Mouse (Mus musculus): Measurements from ENCODE around the gene Kxd1. TPM values are rescaled to one million over a fixed set of nuclear protein-coding genes. Genes with fewer than 3 reads are reported as not detected.

Kxd1 gene
- polyA plus RNA-seq, 1 experiment from 2014 or later = 75.2 TPM

DNA sequence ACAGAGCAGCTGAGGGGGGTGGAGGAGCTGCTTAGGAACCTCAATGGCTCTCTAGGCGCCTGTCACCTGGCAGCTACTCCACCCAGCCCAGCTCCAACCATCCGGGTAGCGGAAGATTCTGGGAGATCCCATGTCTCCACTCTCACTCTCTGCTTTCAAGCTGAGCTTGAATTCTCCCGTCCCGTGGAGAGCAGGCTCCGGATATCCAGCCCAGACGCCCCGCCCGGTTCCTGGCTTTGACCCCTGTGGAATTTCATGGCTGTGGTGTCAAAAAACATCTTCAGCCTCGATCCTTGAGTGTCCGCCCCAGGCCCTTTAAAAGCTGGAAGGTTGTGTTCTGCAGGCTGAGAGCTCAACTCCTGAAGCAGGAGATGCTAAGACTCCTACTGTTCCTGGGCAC, 61.0 kb downstream of the Kxd1 start:
- H3K9ac ChIP-seq (ENCODE audit: low read depth, low read length) = no peak overlapping the region
- no peak overlapping the region for H3K27ac ChIP-seq (ENCODE audit: low read depth, low read length)
- H3K27me3 ChIP-seq (replicated peaks; ENCODE audit: control insufficient read depth, insufficient read depth, low read length) = no peaks in the 10 kb centered on the region
- no peak for ATAC-seq (replicated peaks; ENCODE audit: low FRiP score)
- peaks cover 27% of the 10 kb centered on the region for H3K4me1 ChIP-seq (replicated peaks; ENCODE audit: control insufficient read depth, insufficient read depth, low read length)
- H3K4me2 ChIP-seq = no peak overlapping the region
- no peaks in the 10 kb centered on the region; the same call in 1 of the 2 replicates for H3K36me3 ChIP-seq (ENCODE audit: control insufficient read depth, insufficient read depth, low read length)
- no peak overlapping the region for H3K4me3 ChIP-seq (ENCODE audit: low read depth, low read length)
- DNase-seq (ENCODE audit: low spot score) = no peak
- H3K9me3 ChIP-seq (ENCODE audit: control insufficient read depth, low read length) = no peaks in the 10 kb centered on the region
- 73% methylated on average over 11 of the region's 11 CpGs for WGBS

GRCm38 (mm10) chr8:70466305-70466704, 61.5 kb downstream of the Kxd1 start:
- 88% methylated on average over 4 of the region's 4 CpGs for WGBS
- peaks cover 27% of the 10 kb centered on the region for H3K4me1 ChIP-seq (replicated peaks; ENCODE audit: control insufficient read depth, insufficient read depth, low read length)
- ATAC-seq (replicated peaks; ENCODE audit: low FRiP score) = no peak

DNA sequence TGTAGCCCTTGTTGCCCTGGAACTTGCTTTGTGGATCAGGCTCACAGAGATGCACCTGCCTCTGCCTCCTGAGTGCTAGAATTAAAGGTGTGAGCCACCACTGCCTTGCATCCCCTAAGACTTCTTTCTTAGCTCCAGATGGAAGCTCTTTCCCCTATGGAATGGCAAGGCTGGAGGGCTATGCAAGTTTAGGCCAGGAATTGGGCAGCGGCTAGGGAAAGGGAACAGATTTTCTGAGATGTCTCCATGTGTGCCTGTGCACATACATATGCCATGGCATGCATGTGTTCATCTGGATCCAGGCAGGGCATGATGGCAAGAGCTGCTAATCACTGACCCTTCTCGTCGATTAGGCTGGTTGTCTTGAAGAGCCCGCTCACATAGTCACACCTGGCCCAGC, 62.1 kb downstream of the Kxd1 start:
- Histone ChIP-seq H3K9me3 (ENCODE audit: control insufficient read depth, low read length) (no peaks in the 10 kb centered on the region), H3K27ac (ENCODE audit: low read depth, low read length) (no peak overlapping the region), H3K27me3 (replicated peaks; ENCODE audit: control insufficient read depth, insufficient read depth, low read length) (no peaks in the 10 kb centered on the region), H3K4me3 (ENCODE audit: low read depth, low read length) (no peak overlapping the region), H3K4me2 (no peak overlapping the region), H3K9ac (ENCODE audit: low read depth, low read length) (no peak overlapping the region), H3K4me1 (replicated peaks; ENCODE audit: control insufficient read depth, insufficient read depth, low read length) (peaks cover 27% of the 10 kb centered on the region), H3K36me3 (ENCODE audit: control insufficient read depth, insufficient read depth, low read length) (no peaks in the 10 kb centered on the region; the same call in 1 of the 2 replicates)
- DNase-seq (ENCODE audit: low spot score) (no peak), ATAC-seq (replicated peaks; ENCODE audit: low FRiP score) (no peak)
- 91% methylated on average over 4 of the region's 4 CpGs for WGBS

More at GRCm38 (mm10) chr8:70466305-70466704, 61.5 kb downstream of the Kxd1 start:
- Histone ChIP-seq H3K27ac (ENCODE audit: low read depth, low read length) (no peak overlapping the region), H3K9ac (ENCODE audit: low read depth, low read length) (no peak overlapping the region), H3K27me3 (replicated peaks; ENCODE audit: control insufficient read depth, insufficient read depth, low read length) (no peaks in the 10 kb centered on the region), H3K9me3 (ENCODE audit: control insufficient read depth, low read length) (no peaks in the 10 kb centered on the region), H3K4me3 (ENCODE audit: low read depth, low read length) (no peak overlapping the region), H3K36me3 (ENCODE audit: control insufficient read depth, insufficient read depth, low read length) (no peaks in the 10 kb centered on the region; the same call in 1 of the 2 replicates), H3K4me2 (no peak overlapping the region)
- DNase-seq (ENCODE audit: low spot score) = no peak

DNA sequence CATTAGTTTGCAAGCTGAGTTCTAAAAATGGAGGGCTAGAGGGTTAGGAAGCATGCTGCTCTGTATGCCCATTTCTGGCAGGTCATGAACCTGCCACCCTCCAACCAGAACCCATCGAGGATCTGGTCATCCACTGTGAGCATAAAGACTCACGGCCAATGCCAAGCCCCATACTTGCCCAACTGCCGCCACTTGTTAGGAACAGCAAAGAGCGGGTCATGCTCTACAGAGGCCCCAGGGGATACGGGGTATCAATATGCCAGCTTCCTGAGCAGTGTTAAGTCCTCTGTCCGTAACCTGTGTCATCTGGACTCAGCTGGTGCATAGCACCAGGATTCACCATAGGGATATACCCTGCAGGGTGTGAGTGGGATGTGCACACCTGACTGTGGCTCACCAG, 63.6 kb downstream of the Kxd1 start:
- no peak for DNase-seq (ENCODE audit: low spot score)
- H3K27ac ChIP-seq (ENCODE audit: low read depth, low read length) = no peak overlapping the region
- peaks cover 2% of the 10 kb centered on the region; the same call in 1 of the 2 replicates for H3K36me3 ChIP-seq (ENCODE audit: control insufficient read depth, insufficient read depth, low read length)
- no peaks in the 10 kb centered on the region for H3K9me3 ChIP-seq (ENCODE audit: control insufficient read depth, low read length)
- no peaks in the 10 kb centered on the region for H3K27me3 ChIP-seq (replicated peaks; ENCODE audit: control insufficient read depth, insufficient read depth, low read length)
- no peak for ATAC-seq (replicated peaks; ENCODE audit: low FRiP score)
- no peak overlapping the region for H3K9ac ChIP-seq (ENCODE audit: low read depth, low read length)
- H3K4me3 ChIP-seq (ENCODE audit: low read depth, low read length) = no peak overlapping the region
- H3K4me2 ChIP-seq = no peak overlapping the region
- 86% methylated on average over 6 of the region's 6 CpGs for WGBS
- H3K4me1 ChIP-seq (replicated peaks; ENCODE audit: control insufficient read depth, insufficient read depth, low read length) = peaks cover 15% of the 10 kb centered on the region

DNA sequence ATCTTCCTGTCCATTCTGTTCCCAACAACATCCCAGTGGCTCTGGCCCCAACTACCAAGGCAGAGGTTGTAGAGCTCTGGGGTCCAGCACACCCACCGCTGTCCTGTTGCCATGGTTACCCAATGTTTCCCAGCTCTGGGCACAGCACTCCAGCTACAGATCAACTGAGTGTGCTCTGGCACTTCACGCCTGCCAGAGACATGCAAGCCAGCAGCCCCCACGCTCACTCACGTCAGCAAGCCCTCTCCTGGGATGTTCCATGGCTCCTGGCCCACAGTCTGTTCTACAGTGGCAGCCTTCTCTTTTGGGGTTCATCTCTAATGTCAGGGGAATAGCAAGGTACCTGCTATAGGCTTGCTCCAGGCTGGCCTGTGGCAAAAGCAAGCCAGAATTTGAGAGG, 64.5 kb downstream of the Kxd1 start:
- ATAC-seq (replicated peaks; ENCODE audit: low FRiP score) (no peak), DNase-seq (ENCODE audit: low spot score) (no peak)
- WGBS = 88% methylated on average over 4 of the region's 4 CpGs
- H3K4me2 ChIP-seq = no peak overlapping the region
- no peak overlapping the region for H3K4me3 ChIP-seq (ENCODE audit: low read depth, low read length)
- no peaks in the 10 kb centered on the region for H3K9me3 ChIP-seq (ENCODE audit: control insufficient read depth, low read length)
- H3K27ac ChIP-seq (ENCODE audit: low read depth, low read length) = no peak overlapping the region
- peaks cover 2% of the 10 kb centered on the region; the same call in 1 of the 2 replicates for H3K36me3 ChIP-seq (ENCODE audit: control insufficient read depth, insufficient read depth, low read length)
- H3K9ac ChIP-seq (ENCODE audit: low read depth, low read length) = no peak overlapping the region
- peaks cover 10% of the 10 kb centered on the region for H3K4me1 ChIP-seq (replicated peaks; ENCODE audit: control insufficient read depth, insufficient read depth, low read length)
- no peaks in the 10 kb centered on the region for H3K27me3 ChIP-seq (replicated peaks; ENCODE audit: control insufficient read depth, insufficient read depth, low read length)

- H3K27me3 ChIP-seq (replicated peaks; ENCODE audit: control insufficient read depth, insufficient read depth, low read length) = no peaks in the 10 kb centered on the region
- 94% methylated on average over 8 of the region's 8 CpGs for WGBS
- H3K4me1 ChIP-seq (replicated peaks; ENCODE audit: control insufficient read depth, insufficient read depth, low read length) = peaks cover 10% of the 10 kb centered on the region
- no peak for ATAC-seq (replicated peaks; ENCODE audit: low FRiP score)
- H3K27ac ChIP-seq (ENCODE audit: low read depth, low read length) = no peak overlapping the region
- no peak for DNase-seq (ENCODE audit: low spot score)
- peaks cover 2% of the 10 kb centered on the region; the same call in 1 of the 2 replicates for H3K36me3 ChIP-seq (ENCODE audit: control insufficient read depth, insufficient read depth, low read length)
- H3K9ac ChIP-seq (ENCODE audit: low read depth, low read length) = no peak overlapping the region
- no peak overlapping the region for H3K4me2 ChIP-seq
- H3K4me3 ChIP-seq (ENCODE audit: low read depth, low read length) = no peak overlapping the region
- H3K9me3 ChIP-seq (ENCODE audit: control insufficient read depth, low read length) = no peaks in the 10 kb centered on the region
Observed at GRCm38 (mm10) chr8:70462516-70462813, 65.3 kb downstream of the Kxd1 start.

DNA sequence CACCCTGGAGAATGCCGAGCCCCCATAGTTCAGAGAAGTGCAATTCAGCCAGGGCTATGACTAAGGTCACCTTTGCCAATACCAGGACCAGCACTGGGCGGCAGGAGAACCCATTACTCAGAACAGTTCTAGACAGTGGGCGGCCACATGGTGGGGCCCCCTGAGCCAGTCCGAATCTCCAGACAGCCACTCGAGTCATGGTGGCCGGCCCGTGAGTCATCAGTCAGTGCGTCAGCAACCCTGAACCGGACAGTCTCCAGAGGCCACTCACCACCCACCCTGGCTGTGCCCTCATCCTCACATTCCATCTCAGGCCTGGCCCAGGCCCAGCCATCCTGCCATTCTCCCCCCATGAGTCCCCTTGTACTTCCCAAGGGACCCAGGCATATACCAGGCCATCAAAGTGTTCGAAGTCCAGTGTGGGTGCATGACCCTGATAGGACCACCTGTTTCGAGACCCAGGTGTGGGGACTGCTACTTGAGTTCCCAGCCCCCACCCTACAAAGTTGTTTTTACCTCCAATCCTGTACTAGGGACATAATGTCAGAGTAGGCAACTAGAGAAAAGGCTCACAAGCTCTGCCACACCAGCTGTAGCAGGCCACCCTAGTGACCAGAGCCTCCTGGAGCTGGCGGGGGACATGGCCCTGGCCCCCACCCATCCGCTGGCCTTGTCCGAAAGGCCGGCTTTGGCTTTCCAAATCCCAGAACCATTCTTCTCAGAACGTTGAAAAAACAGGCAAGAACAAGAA, 65.8 kb downstream of the Kxd1 start:
- Histone ChIP-seq H3K4me1 (replicated peaks; ENCODE audit: control insufficient read depth, insufficient read depth, low read length) (peaks cover 6% of the 10 kb centered on the region), H3K9ac (ENCODE audit: low read depth, low read length) (no peak overlapping the region), H3K36me3 (ENCODE audit: control insufficient read depth, insufficient read depth, low read length) (peaks cover 2% of the 10 kb centered on the region; the same call in 1 of the 2 replicates), H3K27me3 (replicated peaks; ENCODE audit: control insufficient read depth, insufficient read depth, low read length) (no peaks in the 10 kb centered on the region), H3K4me3 (ENCODE audit: low read depth, low read length) (no peak overlapping the region), H3K27ac (ENCODE audit: low read depth, low read length) (no peak overlapping the region), H3K9me3 (ENCODE audit: control insufficient read depth, low read length) (no peaks in the 10 kb centered on the region), H3K4me2 (no peak overlapping the region)
- no peak for ATAC-seq (replicated peaks; ENCODE audit: low FRiP score)
- DNase-seq (ENCODE audit: low spot score) = no peak
- 88% methylated on average over 16 of the region's 16 CpGs for WGBS

GRCm38 (mm10) chr8:70460606-70461005, 67.2 kb downstream of the Kxd1 start:
- 89% methylated on average over 9 of the region's 9 CpGs for WGBS
- H3K27me3 ChIP-seq (replicated peaks; ENCODE audit: control insufficient read depth, insufficient read depth, low read length) = no peaks in the 10 kb centered on the region
- H3K9ac ChIP-seq (ENCODE audit: low read depth, low read length) = no peak overlapping the region
- no peak overlapping the region for H3K4me2 ChIP-seq
- no peak overlapping the region for H3K4me3 ChIP-seq (ENCODE audit: low read depth, low read length)
- DNase-seq (ENCODE audit: low spot score) (no peak), ATAC-seq (replicated peaks; ENCODE audit: low FRiP score) (no peak)
- no peak overlapping the region for H3K27ac ChIP-seq (ENCODE audit: low read depth, low read length)
- no peaks in the 10 kb centered on the region for H3K9me3 ChIP-seq (ENCODE audit: control insufficient read depth, low read length)
- peaks cover 2% of the 10 kb centered on the region; the same call in 1 of the 2 replicates for H3K36me3 ChIP-seq (ENCODE audit: control insufficient read depth, insufficient read depth, low read length)
- H3K4me1 ChIP-seq (replicated peaks; ENCODE audit: control insufficient read depth, insufficient read depth, low read length) = no peaks in the 10 kb centered on the region; the same call in 1 of the 2 replicates

- Histone ChIP-seq H3K4me3 (ENCODE audit: low read depth, low read length) (no peak overlapping the region), H3K36me3 (ENCODE audit: control insufficient read depth, insufficient read depth, low read length) (peaks cover 2% of the 10 kb centered on the region; the same call in 1 of the 2 replicates), H3K9me3 (ENCODE audit: control insufficient read depth, low read length) (no peaks in the 10 kb centered on the region), H3K4me1 (replicated peaks; ENCODE audit: control insufficient read depth, insufficient read depth, low read length) (no peaks in the 10 kb centered on the region; the same call in 1 of the 2 replicates), H3K9ac (ENCODE audit: low read depth, low read length) (no peak overlapping the region), H3K27me3 (replicated peaks; ENCODE audit: control insufficient read depth, insufficient read depth, low read length) (no peaks in the 10 kb centered on the region), H3K4me2 (no peak overlapping the region), H3K27ac (ENCODE audit: low read depth, low read length) (no peak overlapping the region)
- WGBS = 92% methylated on average over 5 of the region's 5 CpGs
- no peak for DNase-seq (ENCODE audit: low spot score)
- ATAC-seq (replicated peaks; ENCODE audit: low FRiP score) = no peak
Observed at GRCm38 (mm10) chr8:70460199-70460598, 67.6 kb downstream of the Kxd1 start.
